Mouse (Mus musculus): ENCODE measurements at regions not wholly inside any gene's neighbourhood (a gene's known extent, or its start where the extent isn't known, plus 50 kb on each side); places are given as distances from the start of the nearest gene placed in this dataset.

GRCm38 (mm10) chr6:101585871-101586270 is 208.2 kb upstream of the Pdzrn3 start:
- WGBS (ENCODE audit: insufficient replicate concordance), result 62% methylated on average over 16 of the region's 16 CpGs
- Histone ChIP-seq H3K9ac (ENCODE audit: low read depth, low read length) (no peak overlapping the region), H3K4me2 (ENCODE audit: low read depth, low read length) (no peak overlapping the region), H3K27me3 (ENCODE audit: control insufficient read depth, insufficient read depth, low read depth, low read length) (no peaks in the 10 kb centered on the region), H3K4me3 (ENCODE audit: low read depth, low read length) (no peak overlapping the region), H3K36me3 (ENCODE audit: control insufficient read depth, insufficient read depth) (no peaks in the 10 kb centered on the region), H3K4me1 (ENCODE audit: control insufficient read depth, low read depth, low read length) (no peaks in the 10 kb centered on the region), H3K27ac (ENCODE audit: low read length) (no peak overlapping the region), H3K9me3 (replicated peaks; ENCODE audit: control insufficient read depth, low read length) (no peaks in the 10 kb centered on the region)
- ATAC-seq (ENCODE audit: low read depth), result no peak

GRCm38 (mm10) chr6:101580824-101581223 is 203.1 kb upstream of the Pdzrn3 start:
- Histone ChIP-seq H3K4me3 (ENCODE audit: low read depth, low read length) (no peak overlapping the region), H3K9ac (ENCODE audit: low read depth, low read length) (no peak overlapping the region), H3K36me3 (ENCODE audit: control insufficient read depth, insufficient read depth) (no peaks in the 10 kb centered on the region), H3K4me1 (ENCODE audit: control insufficient read depth, low read depth, low read length) (no peaks in the 10 kb centered on the region), H3K27me3 (ENCODE audit: control insufficient read depth, insufficient read depth, low read depth, low read length) (no peaks in the 10 kb centered on the region), H3K4me2 (ENCODE audit: low read depth, low read length) (no peak overlapping the region), H3K27ac (ENCODE audit: low read length) (no peak overlapping the region), H3K9me3 (replicated peaks; ENCODE audit: control insufficient read depth, low read length) (no peaks in the 10 kb centered on the region)
- ATAC-seq (ENCODE audit: low read depth), result no peak
- 43% methylated on average over 4 of the region's 4 CpGs for WGBS (ENCODE audit: insufficient replicate concordance)

GRCm38 (mm10) chr6:101556096-101556495 is 178.4 kb upstream of the Pdzrn3 start:
- Histone ChIP-seq H3K4me2 (ENCODE audit: low read depth, low read length) (no peak overlapping the region), H3K4me1 (ENCODE audit: control insufficient read depth, low read depth, low read length) (no peaks in the 10 kb centered on the region), H3K9ac (ENCODE audit: low read depth, low read length) (no peak overlapping the region), H3K9me3 (replicated peaks; ENCODE audit: control insufficient read depth, low read length) (no peaks in the 10 kb centered on the region), H3K36me3 (ENCODE audit: control insufficient read depth, insufficient read depth) (no peaks in the 10 kb centered on the region), H3K27me3 (ENCODE audit: control insufficient read depth, insufficient read depth, low read depth, low read length) (no peaks in the 10 kb centered on the region), H3K4me3 (ENCODE audit: low read depth, low read length) (no peak overlapping the region), H3K27ac (ENCODE audit: low read length) (no peak overlapping the region)
- no peak for ATAC-seq (ENCODE audit: low read depth)
- 73% methylated on average over 1 of the region's 1 CpGs for WGBS (ENCODE audit: insufficient replicate concordance)

GRCm38 (mm10) chr6:101554965-101555604 is 177.4 kb upstream of the Pdzrn3 start:
- Histone ChIP-seq H3K27me3 (ENCODE audit: control insufficient read depth, insufficient read depth, low read depth, low read length) (no peaks in the 10 kb centered on the region), H3K27ac (ENCODE audit: low read length) (no peak overlapping the region), H3K4me1 (ENCODE audit: control insufficient read depth, low read depth, low read length) (no peaks in the 10 kb centered on the region), H3K4me3 (ENCODE audit: low read depth, low read length) (no peak overlapping the region), H3K9ac (ENCODE audit: low read depth, low read length) (no peak overlapping the region), H3K36me3 (ENCODE audit: control insufficient read depth, insufficient read depth) (no peaks in the 10 kb centered on the region), H3K4me2 (ENCODE audit: low read depth, low read length) (no peak overlapping the region), H3K9me3 (replicated peaks; ENCODE audit: control insufficient read depth, low read length) (no peaks in the 10 kb centered on the region)
- ATAC-seq (ENCODE audit: low read depth), result no peak
- 36% methylated on average over 2 of the region's 2 CpGs for WGBS (ENCODE audit: insufficient replicate concordance)

GRCm38 (mm10) chr6:101550501-101551268 is 173.0 kb upstream of the Pdzrn3 start:
- Histone ChIP-seq H3K27me3 (ENCODE audit: control insufficient read depth, insufficient read depth, low read depth, low read length) (no peaks in the 10 kb centered on the region), H3K4me2 (ENCODE audit: low read depth, low read length) (no peak overlapping the region), H3K9me3 (replicated peaks; ENCODE audit: control insufficient read depth, low read length) (no peaks in the 10 kb centered on the region), H3K4me1 (ENCODE audit: control insufficient read depth, low read depth, low read length) (no peaks in the 10 kb centered on the region), H3K27ac (ENCODE audit: low read length) (no peak overlapping the region), H3K9ac (ENCODE audit: low read depth, low read length) (no peak overlapping the region), H3K4me3 (ENCODE audit: low read depth, low read length) (no peak overlapping the region), H3K36me3 (ENCODE audit: control insufficient read depth, insufficient read depth) (no peaks in the 10 kb centered on the region)
- no peak for ATAC-seq (ENCODE audit: low read depth)
- 34% methylated on average over 7 of the region's 7 CpGs for WGBS (ENCODE audit: insufficient replicate concordance)

GRCm38 (mm10) chr6:101537581-101537980 is 159.9 kb upstream of the Pdzrn3 start:
- Histone ChIP-seq H3K9ac (ENCODE audit: low read depth, low read length) (no peak overlapping the region), H3K27ac (ENCODE audit: low read length) (no peak overlapping the region), H3K4me1 (ENCODE audit: control insufficient read depth, low read depth, low read length) (no peaks in the 10 kb centered on the region), H3K4me2 (ENCODE audit: low read depth, low read length) (no peak overlapping the region), H3K27me3 (ENCODE audit: control insufficient read depth, insufficient read depth, low read depth, low read length) (no peaks in the 10 kb centered on the region), H3K9me3 (replicated peaks; ENCODE audit: control insufficient read depth, low read length) (no peaks in the 10 kb centered on the region), H3K4me3 (ENCODE audit: low read depth, low read length) (no peak overlapping the region), H3K36me3 (ENCODE audit: control insufficient read depth, insufficient read depth) (no peaks in the 10 kb centered on the region)
- WGBS (ENCODE audit: insufficient replicate concordance), result 68% methylated on average over 5 of the region's 5 CpGs
- no peak for ATAC-seq (ENCODE audit: low read depth)

GRCm38 (mm10) chr6:101534214-101535052 is 156.7 kb upstream of the Pdzrn3 start:
- no peak overlapping the region for H3K4me3 ChIP-seq (ENCODE audit: low read depth, low read length)
- H3K27me3 ChIP-seq (ENCODE audit: control insufficient read depth, insufficient read depth, low read depth, low read length), result no peaks in the 10 kb centered on the region
- H3K27ac ChIP-seq (ENCODE audit: low read length), result no peak overlapping the region
- WGBS (ENCODE audit: insufficient replicate concordance), result 50% methylated on average over 9 of the region's 9 CpGs
- H3K36me3 ChIP-seq (ENCODE audit: control insufficient read depth, insufficient read depth), result no peaks in the 10 kb centered on the region
- no peaks in the 10 kb centered on the region for H3K4me1 ChIP-seq (ENCODE audit: control insufficient read depth, low read depth, low read length)
- no peak overlapping the region for H3K4me2 ChIP-seq (ENCODE audit: low read depth, low read length)
- ATAC-seq (ENCODE audit: low read depth), result no peak
- H3K9me3 ChIP-seq (replicated peaks; ENCODE audit: control insufficient read depth, low read length), result no peaks in the 10 kb centered on the region
- no peak overlapping the region for H3K9ac ChIP-seq (ENCODE audit: low read depth, low read length)

GRCm38 (mm10) chr6:101532436-101532835 is 154.7 kb upstream of the Pdzrn3 start:
- H3K4me2 ChIP-seq (ENCODE audit: low read depth, low read length), result no peak overlapping the region
- WGBS (ENCODE audit: insufficient replicate concordance), result 23% methylated on average over 7 of the region's 7 CpGs

GRCm38 (mm10) chr6:101531914-101532313 is 154.2 kb upstream of the Pdzrn3 start:
- Histone ChIP-seq H3K4me1 (ENCODE audit: control insufficient read depth, low read depth, low read length) (no peaks in the 10 kb centered on the region), H3K4me2 (ENCODE audit: low read depth, low read length) (no peak overlapping the region), H3K27ac (ENCODE audit: low read length) (no peak overlapping the region), H3K9ac (ENCODE audit: low read depth, low read length) (no peak overlapping the region), H3K27me3 (ENCODE audit: control insufficient read depth, insufficient read depth, low read depth, low read length) (no peaks in the 10 kb centered on the region), H3K9me3 (replicated peaks; ENCODE audit: control insufficient read depth, low read length) (no peaks in the 10 kb centered on the region), H3K4me3 (ENCODE audit: low read depth, low read length) (no peak overlapping the region), H3K36me3 (ENCODE audit: control insufficient read depth, insufficient read depth) (no peaks in the 10 kb centered on the region)
- no peak for ATAC-seq (ENCODE audit: low read depth)
- 56% methylated on average over 5 of the region's 5 CpGs for WGBS (ENCODE audit: insufficient replicate concordance)

More at GRCm38 (mm10) chr6:101532436-101532835, 154.7 kb upstream of the Pdzrn3 start:
- no peaks in the 10 kb centered on the region for H3K4me1 ChIP-seq (ENCODE audit: control insufficient read depth, low read depth, low read length)
- no peaks in the 10 kb centered on the region for H3K27me3 ChIP-seq (ENCODE audit: control insufficient read depth, insufficient read depth, low read depth, low read length)
- no peak overlapping the region for H3K9ac ChIP-seq (ENCODE audit: low read depth, low read length)
- no peaks in the 10 kb centered on the region for H3K9me3 ChIP-seq (replicated peaks; ENCODE audit: control insufficient read depth, low read length)
- no peaks in the 10 kb centered on the region for H3K36me3 ChIP-seq (ENCODE audit: control insufficient read depth, insufficient read depth)
- no peak for ATAC-seq (ENCODE audit: low read depth)
- H3K27ac ChIP-seq (ENCODE audit: low read length), result no peak overlapping the region
- no peak overlapping the region for H3K4me3 ChIP-seq (ENCODE audit: low read depth, low read length)
